Comparison of ENCODE assay signal across 7 mouse cellular contexts in the genomic region with DNA sequence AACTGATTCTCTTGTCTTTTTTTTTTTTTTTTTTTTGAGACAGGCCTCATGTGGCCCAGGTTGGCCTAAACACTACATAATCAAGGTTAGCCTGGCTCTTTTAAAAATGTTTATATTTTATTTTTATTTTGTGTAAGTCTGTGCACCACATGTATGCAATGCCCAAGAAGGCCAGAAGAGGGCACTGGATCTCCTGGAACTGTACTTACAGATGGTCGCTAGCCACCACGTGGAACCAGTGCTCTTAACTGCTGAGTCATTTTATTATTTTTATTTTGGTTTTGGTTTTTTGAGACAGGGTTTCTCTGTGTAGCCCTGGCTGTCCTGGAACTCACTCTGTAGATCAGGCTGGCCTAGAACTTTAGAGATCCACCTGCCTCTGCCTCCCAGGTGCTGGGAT. TPM values are rescaled to one million over a fixed set of nuclear protein-coding genes. Genes with fewer than 3 reads are reported as not detected.
DNase-seq lines count a peak whose midpoint lies in the region; ATAC-seq and TF ChIP-seq lines count a peak whose summit lies in the region.

No protein-coding gene starts in this region.

- peak; percentile 62 for DNase-seq in kidney, adult 2 months
- peak; percentile 87 for DNase-seq in CH12.LX (ENCODE audit: extremely low read depth)
- peak; percentile 91 for DNase-seq in ZHBTc4 (ENCODE audit: low read depth, low spot score)
- DNase-seq in liver, embryonic 13.5 days = peak; percentile 41
- DNase-seq in splenic B cell, adult 2 months (ENCODE audit: low read depth, low spot score) = peak; percentile 87
- no peak for DNase-seq in cerebellum, adult 18-20 months

- H3K27ac ChIP-seq in kidney, adult 2 months (ENCODE audit: insufficient read depth, low read depth, low read length) = no peak overlapping the region
- no peak overlapping the region for H3K27ac ChIP-seq in kidney, embryonic 14.5 days (ENCODE audit: low read depth, low read length)
- no peak overlapping the region for H3K27ac ChIP-seq in CH12.LX (ENCODE audit: insufficient read depth, low read depth)
- no peak overlapping the region for H3K27ac ChIP-seq in liver, embryonic 13.5 days

- dilution Hi-C loops in CH12.LX (cut with MboI; ENCODE audit: extremely low pct_ligation_motif_present, extremely low pct_unique_long_range_greater_than_20kb, low sequenced_read_pairs) = no loop called here

- H3K9me3 ChIP-seq in kidney, embryonic 14.5 days (ENCODE audit: control insufficient read depth, low read length) = no peaks in the 10 kb centered on the region
- no peaks in the 10 kb centered on the region for H3K9me3 ChIP-seq in CH12.LX (replicated peaks; ENCODE audit: low read length)
- no peaks in the 10 kb centered on the region for H3K9me3 ChIP-seq in liver, embryonic 13.5 days (replicated peaks)

- no peak for TF ChIP-seq POLR2A in kidney, adult 2 months (IDR thresholded peaks at IDR 0.05; ENCODE audit: low read depth, low read length)
- no peak for TF ChIP-seq POLR2A in CH12.LX (IDR thresholded peaks at IDR 0.05; ENCODE audit: low read depth, low read length)

- no peaks in the 10 kb centered on the region; the same call in 1 of the 2 replicates for H3K4me1 ChIP-seq in kidney, adult 2 months (ENCODE audit: control insufficient read depth, insufficient read depth, low read length)
- H3K4me1 ChIP-seq in kidney, embryonic 14.5 days (ENCODE audit: control insufficient read depth, insufficient read depth, low read length) = no peaks in the 10 kb centered on the region
- peaks cover 2 to 23% of the 10 kb centered on the region in 2 experiments; a peak in 3 of 4 replicates for H3K4me1 ChIP-seq in CH12.LX (ENCODE audit: control insufficient read depth in 1 of 2, insufficient read depth in 2 of 2)
- peaks cover 16% of the 10 kb centered on the region for H3K4me1 ChIP-seq in liver, embryonic 13.5 days (replicated peaks)

- in situ Hi-C loops in CH12.LX (cut with MboI; ENCODE audit: low pct_ligation_motif_present, low pct_unique_long_range_greater_than_20kb, low sequenced_read_pairs) = loop anchor here (25.0 kb wide), 1 partner anchor 251 kb away; a partner anchor contains a TSS

- no peak overlapping the region for H3K9ac ChIP-seq in kidney, embryonic 14.5 days (ENCODE audit: low read depth, low read length)
- no peak overlapping the region for H3K9ac ChIP-seq in CH12.LX (ENCODE audit: insufficient read depth, low read depth)
- H3K9ac ChIP-seq in liver, embryonic 13.5 days = no peak overlapping the region

- no peaks in the 10 kb centered on the region for H3K27me3 ChIP-seq in kidney, adult 2 months (replicated peaks; ENCODE audit: control insufficient read depth, insufficient read depth, low read length)
- H3K27me3 ChIP-seq in kidney, embryonic 14.5 days (ENCODE audit: control insufficient read depth, insufficient read depth, low read length) = no peaks in the 10 kb centered on the region
- no peaks in the 10 kb centered on the region for H3K27me3 ChIP-seq in CH12.LX (replicated peaks)
- H3K27me3 ChIP-seq in liver, embryonic 13.5 days = no peaks in the 10 kb centered on the region
- no peaks in the 10 kb centered on the region for H3K27me3 ChIP-seq in splenic B cell, adult 2 months (ENCODE audit: control insufficient read depth, insufficient read depth, low read length, poor library complexity, severe bottlenecking)

- H3K79me2 ChIP-seq in CH12.LX (replicated peaks; ENCODE audit: control insufficient read depth, extremely low read depth, insufficient read depth, poor library complexity, severe bottlenecking) = no peaks in the 10 kb centered on the region

- H3K36me3 ChIP-seq in kidney, adult 2 months (ENCODE audit: control insufficient read depth, insufficient read depth, low read length) = no peaks in the 10 kb centered on the region
- H3K36me3 ChIP-seq in kidney, embryonic 14.5 days (ENCODE audit: control insufficient read depth, insufficient read depth, low read length) = no peaks in the 10 kb centered on the region
- no peaks in the 10 kb centered on the region for H3K36me3 ChIP-seq in CH12.LX (replicated peaks in 1 of 2; ENCODE audit: control insufficient read depth in 1 of 2, insufficient read depth in 1 of 2, low read length in 1 of 2)
- H3K36me3 ChIP-seq in liver, embryonic 13.5 days = no peaks in the 10 kb centered on the region
- H3K36me3 ChIP-seq in splenic B cell, adult 2 months (ENCODE audit: control insufficient read depth, insufficient read depth, low read length, poor library complexity, severe bottlenecking) = no peaks in the 10 kb centered on the region

- no peak overlapping the region for H3K4me2 ChIP-seq in kidney, embryonic 14.5 days (replicated peaks; ENCODE audit: low read depth, low read length)
- no peak overlapping the region for H3K4me2 ChIP-seq in CH12.LX (ENCODE audit: insufficient read depth, low read depth, poor library complexity, severe bottlenecking)
- H3K4me2 ChIP-seq in liver, embryonic 13.5 days = no peak overlapping the region

- TF ChIP-seq CTCF in kidney, adult 2 months (conservative IDR thresholded peaks at IDR 0.05; ENCODE audit: insufficient read depth, insufficient read length, low read depth, low read length) = peak; percentile 66
- TF ChIP-seq CTCF in CH12.LX (conservative IDR thresholded peaks at IDR 0.05 in 1 of 2, IDR thresholded peaks at IDR 0.05 in 1 of 2; ENCODE audit: low read depth in 2 of 2, low read length in 2 of 2) = peak; percentile 36 to 82

- no peak for ATAC-seq in kidney, embryonic 14.5 days (ENCODE audit: low FRiP score, low TSS enrichment)
- ATAC-seq in liver, embryonic 13.5 days (ENCODE audit: low read depth) = no peak

- peak; percentile 76 for TF ChIP-seq RAD21 in CH12.LX (IDR thresholded peaks at IDR 0.05; ENCODE audit: low read depth, low read length)

- no peak overlapping the region for H3K4me3 ChIP-seq in kidney, adult 2 months (ENCODE audit: insufficient read depth, low read depth, low read length)
- H3K4me3 ChIP-seq in kidney, embryonic 14.5 days (ENCODE audit: low read length) = no peak overlapping the region
- no peak overlapping the region for H3K4me3 ChIP-seq in CH12.LX (replicated peaks in 1 of 3; ENCODE audit: low read depth in 2 of 3, low read length in 2 of 3, poor library complexity in 1 of 3)
- no peak overlapping the region for H3K4me3 ChIP-seq in liver, embryonic 13.5 days (replicated peaks)

- TF ChIP-seq EP300 in CH12.LX (IDR thresholded peaks at IDR 0.05; ENCODE audit: low read length) = no peak

- 39% methylated on average over 2 of the region's 2 CpGs for WGBS in kidney, adult 2 months
- WGBS in kidney, embryonic 14.5 days = 55% methylated on average over 2 of the region's 2 CpGs
- WGBS in liver, embryonic 13.5 days (ENCODE audit: insufficient replicate concordance) = 29% methylated on average over 2 of the region's 2 CpGs

TF ChIP-seq in CH12.LX, 34 proteins besides CTCF, POLR2A, EP300 and RAD21:
- TF ChIP-seq MYC (IDR thresholded peaks at IDR 0.05; ENCODE audit: low read depth, low read length) = peak; percentile 100
- peak; percentile 52; the same call in 1 of the 2 replicates for TF ChIP-seq JUN (IDR thresholded peaks at IDR 0.05; ENCODE audit: insufficient read depth, low read depth, low read length)
- 0 out of 2 replicates have a peak, but pooled peaks have one; percentile 27 for TF ChIP-seq TCF12 (IDR thresholded peaks at IDR 0.05; ENCODE audit: low read depth, low read length)
- TF ChIP-seq SIN3A (IDR thresholded peaks at IDR 0.05; ENCODE audit: low read length) = peak; percentile 62
- TF ChIP-seq ZC3H11A (IDR thresholded peaks at IDR 0.05; ENCODE audit: low read depth, low read length) = peak; percentile 41; the same call in 1 of the 2 replicates
- TF ChIP-seq NELFE (IDR thresholded peaks at IDR 0.05; ENCODE audit: low read depth, low read length) = no peak
- peak; percentile 42; the same call in 1 of the 2 replicates for TF ChIP-seq IRF4 (IDR thresholded peaks at IDR 0.05; ENCODE audit: low read depth, low read length)
- peak; percentile 95 for TF ChIP-seq MAX (IDR thresholded peaks at IDR 0.05; ENCODE audit: low read length)
- no peak for TF ChIP-seq UBTF (IDR thresholded peaks at IDR 0.05; ENCODE audit: low read depth, low read length)
- peak; percentile 85 for TF ChIP-seq MXI1 (IDR thresholded peaks at IDR 0.05; ENCODE audit: low read depth, low read length)
- peak; percentile 77 for TF ChIP-seq SMC3 (IDR thresholded peaks at IDR 0.05; ENCODE audit: low read depth, low read length)
- no peak for TF ChIP-seq BHLHE40 (IDR thresholded peaks at IDR 0.05; ENCODE audit: low read depth, low read length)
- TF ChIP-seq KAT2A (IDR thresholded peaks at IDR 0.05; ENCODE audit: insufficient replicate concordance, low read length) = no peak
- TF ChIP-seq MAZ (IDR thresholded peaks at IDR 0.05; ENCODE audit: low read depth, low read length) = no peak
- peak; percentile 94 for TF ChIP-seq MAFK (IDR thresholded peaks at IDR 0.05; ENCODE audit: insufficient replicate concordance, low read length)
- TF ChIP-seq JUND (conservative IDR thresholded peaks at IDR 0.05; ENCODE audit: low read depth, low read length) = peak; percentile 73
TF ChIP-seq in CH12.LX: peak in this region for 11.

RNA-seq across cellular contexts. Expression of a gene that starts 13.1 kb away (rescaled TPM):
- polyA plus RNA-seq in kidney, adult 2 months (2012; rRNA removed) = 22.6 and 26.4 TPM in 2 replicates
- 23.6 and 25.7 TPM in 2 replicates for polyA plus RNA-seq in kidney, embryonic 14.5 days (2014; fragmentation: Nextera tagmentation; extraction: Ambion mirVana)
- 16.2 and 16.3 TPM in 2 replicates for total RNA-seq in CH12.LX (2012; rRNA removed)
- total RNA-seq in CH12.LX (2014; rRNA removed) = 6.1 and 7.6 TPM in 2 replicates
- 12.1 and 14.4 TPM in 2 replicates for polyA plus RNA-seq in CH12.LX (2012; ENCODE audit: insufficient read length, low read depth)
- 3.9 and 5.2 TPM in 2 replicates for polyA plus RNA-seq in liver, embryonic 13.5 days (2015; fragmentation: Nextera tagmentation; extraction: Ambion mirVana)

Comparison
In these comparisons a context has a peak if more than half of its experiments do, and no peak if none do; other contexts are left out.
1. DNase-seq: peak in kidney, adult 2 months (single experiment), CH12.LX (single experiment), ZHBTc4 (single experiment), liver, embryonic 13.5 days (single experiment) and splenic B cell, adult 2 months (single experiment); none in cerebellum, adult 18-20 months (0 of 2).